Mouse (Mus musculus): ENCODE results near the gene Hs6st3. TPM values are rescaled to one million over a fixed set of nuclear protein-coding genes. Genes with fewer than 3 reads are reported as not detected.

The Hs6st3 gene
- total and polyA plus RNA-seq, 2 experiments from 2014 or later: 2.4 to 23.4 TPM

GRCm38 (mm10) chr14:119665741-119666141, 527.6 kb downstream of the Hs6st3 start:
- H3K4me1 ChIP-seq (ENCODE audit: insufficient read depth): no peaks in the 10 kb centered on the region
- no peak for TF ChIP-seq CTCF (IDR thresholded peaks at IDR 0.05; ENCODE audit: low read depth)
- no peaks in the 10 kb centered on the region for H3K36me3 ChIP-seq (ENCODE audit: insufficient read depth)
- no peak overlapping the region for H3K27ac ChIP-seq (ENCODE audit: low read depth, low read length)
- WGBS: 24% methylated on average over 5 of the region's 5 CpGs
- ATAC-seq (peak; percentile 93), DNase-seq (peak; percentile 61)
- no peaks in the 10 kb centered on the region for H3K27me3 ChIP-seq (ENCODE audit: insufficient read depth, low read length)
- H3K4me2 ChIP-seq (ENCODE audit: low read depth): no peak overlapping the region
- H3K4me3 ChIP-seq (ENCODE audit: low read depth, low read length): no peak overlapping the region
- H3K9ac ChIP-seq: no peak overlapping the region; the same call in 1 of the 2 replicates
- no peaks in the 10 kb centered on the region for H3K9me3 ChIP-seq (ENCODE audit: low read length)

GRCm38 (mm10) chr14:119667421-119667820, 529.3 kb downstream of the Hs6st3 start:
- ATAC-seq (no peak), DNase-seq (no peak)
- no peak overlapping the region for H3K4me2 ChIP-seq (ENCODE audit: low read depth)
- no peak overlapping the region for H3K9ac ChIP-seq
- 75% methylated on average over 1 of the region's 1 CpGs for WGBS
- no peak overlapping the region for H3K27ac ChIP-seq (ENCODE audit: low read depth, low read length)
- no peaks in the 10 kb centered on the region for H3K27me3 ChIP-seq (ENCODE audit: insufficient read depth, low read length)
- no peak overlapping the region for H3K4me3 ChIP-seq (ENCODE audit: low read depth, low read length)
- no peaks in the 10 kb centered on the region for H3K9me3 ChIP-seq (ENCODE audit: low read length)
- no peaks in the 10 kb centered on the region for H3K36me3 ChIP-seq (ENCODE audit: insufficient read depth)
- no peak for TF ChIP-seq CTCF (IDR thresholded peaks at IDR 0.05; ENCODE audit: low read depth)
- no peaks in the 10 kb centered on the region for H3K4me1 ChIP-seq (ENCODE audit: insufficient read depth)

GRCm38 (mm10) chr14:119670836-119671587, 532.9 kb downstream of the Hs6st3 start:
- ATAC-seq: peak; percentile 78

GRCm38 (mm10) chr14:119678574-119678973, 540.4 kb downstream of the Hs6st3 start:
- no peak for ATAC-seq
- no peak for TF ChIP-seq CTCF (IDR thresholded peaks at IDR 0.05; ENCODE audit: low read depth)
- no peaks in the 10 kb centered on the region for H3K4me1 ChIP-seq (ENCODE audit: insufficient read depth)
- WGBS: 92% methylated on average over 11 of the region's 11 CpGs
- no peak overlapping the region for H3K9ac ChIP-seq
- H3K27ac ChIP-seq (ENCODE audit: low read depth, low read length): no peak overlapping the region
- no peak for DNase-seq
- no peaks in the 10 kb centered on the region for H3K9me3 ChIP-seq (ENCODE audit: low read length)
- no peaks in the 10 kb centered on the region for H3K27me3 ChIP-seq (ENCODE audit: insufficient read depth, low read length)
- no peaks in the 10 kb centered on the region for H3K36me3 ChIP-seq (ENCODE audit: insufficient read depth)
- no peak overlapping the region for H3K4me3 ChIP-seq (ENCODE audit: low read depth, low read length)
- H3K4me2 ChIP-seq (ENCODE audit: low read depth): no peak overlapping the region

More at GRCm38 (mm10) chr14:119670836-119671587, 532.9 kb downstream of the Hs6st3 start:
- DNase-seq: peak; percentile 49
- peak overlapping the region; percentile 4; the same call in 1 of the 2 replicates for H3K4me2 ChIP-seq (ENCODE audit: low read depth)
- H3K27me3 ChIP-seq (ENCODE audit: insufficient read depth, low read length): no peaks in the 10 kb centered on the region
- H3K27ac ChIP-seq (ENCODE audit: low read depth, low read length): no peak overlapping the region
- 71% methylated on average over 16 of the region's 16 CpGs for WGBS
- no peaks in the 10 kb centered on the region for H3K4me1 ChIP-seq (ENCODE audit: insufficient read depth)
- no peak for TF ChIP-seq CTCF (IDR thresholded peaks at IDR 0.05; ENCODE audit: low read depth)
- no peaks in the 10 kb centered on the region for H3K9me3 ChIP-seq (ENCODE audit: low read length)
- H3K9ac ChIP-seq: no peak overlapping the region
- no peak overlapping the region for H3K4me3 ChIP-seq (ENCODE audit: low read depth, low read length)
- no peaks in the 10 kb centered on the region for H3K36me3 ChIP-seq (ENCODE audit: insufficient read depth)

- Histone ChIP-seq H3K36me3 (ENCODE audit: insufficient read depth) (no peaks in the 10 kb centered on the region), H3K4me2 (ENCODE audit: low read depth) (no peak overlapping the region), H3K27me3 (ENCODE audit: insufficient read depth, low read length) (no peaks in the 10 kb centered on the region), H3K9me3 (ENCODE audit: low read length) (no peaks in the 10 kb centered on the region), H3K4me1 (ENCODE audit: insufficient read depth) (no peaks in the 10 kb centered on the region), H3K27ac (ENCODE audit: low read depth, low read length) (no peak overlapping the region), H3K9ac (no peak overlapping the region), H3K4me3 (ENCODE audit: low read depth, low read length) (no peak overlapping the region)
- no peak for DNase-seq
- WGBS: 74% methylated on average over 4 of the region's 4 CpGs
- ATAC-seq: no peak
- TF ChIP-seq CTCF (IDR thresholded peaks at IDR 0.05; ENCODE audit: low read depth): no peak
These were observed 541.9 kb downstream of the Hs6st3 start for GRCm38 (mm10) chr14:119680052-119680451.

- Histone ChIP-seq H3K4me3 (ENCODE audit: low read depth, low read length) (no peak overlapping the region), H3K9me3 (ENCODE audit: low read length) (no peaks in the 10 kb centered on the region), H3K27ac (ENCODE audit: low read depth, low read length) (no peak overlapping the region), H3K36me3 (ENCODE audit: insufficient read depth) (no peaks in the 10 kb centered on the region), H3K9ac (no peak overlapping the region), H3K4me2 (ENCODE audit: low read depth) (no peak overlapping the region), H3K27me3 (ENCODE audit: insufficient read depth, low read length) (no peaks in the 10 kb centered on the region), H3K4me1 (ENCODE audit: insufficient read depth) (no peaks in the 10 kb centered on the region)
- WGBS: 88% methylated on average over 2 of the region's 2 CpGs
- no peak for DNase-seq
- no peak for ATAC-seq
- TF ChIP-seq CTCF (IDR thresholded peaks at IDR 0.05; ENCODE audit: low read depth): no peak
These were observed 549.7 kb downstream of the Hs6st3 start for GRCm38 (mm10) chr14:119687885-119688284.

GRCm38 (mm10) chr14:119699982-119700381, 561.8 kb downstream of the Hs6st3 start:
- no peak overlapping the region for H3K27ac ChIP-seq (ENCODE audit: low read depth, low read length)
- ATAC-seq (no peak), DNase-seq (no peak)
- no peak overlapping the region for H3K4me2 ChIP-seq (ENCODE audit: low read depth)
- H3K9me3 ChIP-seq (ENCODE audit: low read length): no peaks in the 10 kb centered on the region
- TF ChIP-seq CTCF (IDR thresholded peaks at IDR 0.05; ENCODE audit: low read depth): no peak
- WGBS: 84% methylated on average over 4 of the region's 4 CpGs
- no peak overlapping the region for H3K9ac ChIP-seq
- no peaks in the 10 kb centered on the region for H3K27me3 ChIP-seq (ENCODE audit: insufficient read depth, low read length)
- H3K4me3 ChIP-seq (ENCODE audit: low read depth, low read length): no peak overlapping the region
- H3K4me1 ChIP-seq (ENCODE audit: insufficient read depth): no peaks in the 10 kb centered on the region
- H3K36me3 ChIP-seq (ENCODE audit: insufficient read depth): no peaks in the 10 kb centered on the region
